Mouse (Mus musculus) kidney, postnatal 25 days (tissue): ENCODE results near the gene Fbrsl1.
A peak's percentile ranks its signal among the peaks of the same experiment; 100 is the strongest.

Experiments
- DNase-seq, 2 experiments: peaks; one replicate each; pipeline ENCODE4 v3.0.0; 2021; ENCODE audit warnings: mixed read lengths in 2 of 2

Gene Fbrsl1

DNA sequence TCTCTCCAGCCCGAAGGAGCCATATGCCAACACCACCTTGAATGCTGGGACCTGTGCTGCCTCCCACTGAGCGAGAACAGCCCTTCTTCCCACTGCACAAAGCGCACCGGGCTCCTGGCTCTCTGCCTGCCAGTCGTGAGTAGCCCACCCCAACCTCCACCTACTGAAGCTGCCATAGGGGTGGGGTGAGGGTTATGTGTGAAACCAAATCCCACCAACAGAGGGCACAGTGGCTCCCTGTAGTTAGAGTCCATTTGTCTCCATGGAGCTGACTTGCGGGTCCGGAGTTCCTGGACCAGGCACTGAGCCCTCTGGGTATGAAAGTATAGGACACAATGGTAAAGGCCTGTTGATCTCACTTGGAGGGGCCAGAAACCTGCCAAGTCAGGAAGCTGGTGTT, 93.6 kb downstream of the Fbrsl1 start:
- DNase-seq: peak in 1 of 2 experiments; percentile 72

DNA sequence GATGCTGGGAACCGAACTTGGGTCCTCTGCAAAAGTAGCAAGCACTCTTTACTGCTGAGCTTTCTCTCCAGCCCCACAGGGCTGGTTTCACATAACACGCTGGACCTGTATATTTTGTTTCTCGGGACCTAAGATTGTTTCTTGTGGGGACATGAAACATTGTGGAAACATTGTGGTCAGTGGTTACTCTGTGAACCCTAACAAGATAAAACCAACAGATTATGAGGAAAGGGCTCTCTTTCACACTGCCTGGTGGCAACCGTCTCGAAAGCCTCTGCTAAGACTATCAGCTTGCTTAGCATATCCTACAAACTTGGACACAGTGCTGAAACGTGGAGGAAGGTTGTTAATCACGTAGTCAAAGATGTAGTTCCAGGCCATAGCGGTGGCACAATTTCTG, 101.3 kb downstream of the Fbrsl1 start:
- DNase-seq: no peak

DNA sequence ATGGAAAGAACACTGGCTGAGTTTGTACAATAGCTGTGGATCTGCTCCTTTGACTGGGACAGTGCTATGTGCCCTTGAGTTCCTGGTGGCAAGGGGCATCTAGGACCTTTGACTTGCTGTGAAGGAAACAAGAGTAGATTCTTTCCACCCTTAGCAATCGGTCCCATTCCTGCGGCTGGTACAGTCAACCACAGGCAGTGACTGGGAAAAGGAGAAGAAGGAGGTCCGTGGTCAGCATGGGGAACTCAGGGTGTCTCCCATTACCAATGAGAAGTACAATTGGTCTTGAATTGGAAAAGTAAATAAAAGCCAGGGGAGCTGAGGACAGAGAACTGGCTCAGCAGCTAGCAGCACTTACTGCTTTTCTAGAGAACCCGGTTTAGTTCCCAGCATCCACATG, 102.8 kb downstream of the Fbrsl1 start:
- no peak for DNase-seq

DNA sequence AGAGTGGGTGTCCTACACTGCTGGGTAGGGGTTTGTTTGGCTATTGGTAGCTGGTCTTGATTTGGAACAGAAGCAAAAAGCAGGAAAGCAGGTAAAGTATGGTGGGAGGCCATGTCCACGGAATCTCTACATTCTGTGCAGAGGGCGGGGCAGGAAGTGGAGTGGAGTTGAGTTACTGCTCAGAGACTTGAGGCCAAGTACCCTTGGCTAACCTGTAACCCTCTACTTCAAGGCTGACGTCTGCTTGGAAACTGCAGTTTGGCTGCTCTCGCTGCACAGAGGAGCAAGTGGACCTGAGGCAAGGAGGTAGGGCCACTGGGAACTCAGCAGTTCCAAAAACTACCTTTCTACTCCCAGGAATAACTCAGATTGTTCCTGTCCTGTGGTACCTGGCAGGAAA, 103.8 kb downstream of the Fbrsl1 start, which contains the start of gene Lrcol1:
Gene Lrcol1, plus strand, starts transcription at position 207 of the 400 bp plus-strand sequence.
- DNase-seq: no peak

DNA sequence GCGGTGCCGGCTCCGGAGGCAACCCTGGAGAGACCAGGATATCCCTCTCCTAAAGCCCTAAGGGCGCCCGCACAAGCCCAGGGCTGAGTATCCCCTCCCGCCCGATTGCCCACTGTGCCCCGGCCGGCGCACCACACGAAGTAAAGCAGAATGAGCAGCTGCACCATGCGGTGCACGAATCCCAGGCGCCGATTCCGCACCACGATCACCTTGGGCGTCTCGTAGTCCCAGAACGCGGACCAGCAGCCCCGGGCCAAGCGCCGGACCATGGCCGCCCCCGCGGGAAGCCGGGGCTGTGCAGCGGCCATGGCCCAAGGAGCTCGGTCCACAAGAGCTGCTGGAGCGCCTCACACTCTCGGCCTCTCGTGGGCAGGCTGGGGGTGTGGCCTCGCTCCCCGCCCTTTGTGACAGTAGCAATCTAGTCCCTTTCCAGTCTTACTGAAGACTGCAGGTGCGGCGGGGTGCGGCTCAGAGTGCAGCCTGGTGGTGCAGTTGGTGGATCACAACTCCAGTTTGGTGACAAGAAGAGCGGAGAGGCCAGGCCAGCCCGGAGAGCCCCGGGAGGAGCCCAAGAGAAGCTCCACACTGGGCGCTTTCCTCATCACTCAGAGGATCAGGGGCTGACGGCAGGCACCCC, 105.5 kb downstream of the Fbrsl1 start, which contains the start of gene P2rx2:
Gene P2rx2, minus strand, starts transcription at position 565 of the 637 bp plus-strand sequence.
- peak; percentile 66 to 76 for DNase-seq

DNA sequence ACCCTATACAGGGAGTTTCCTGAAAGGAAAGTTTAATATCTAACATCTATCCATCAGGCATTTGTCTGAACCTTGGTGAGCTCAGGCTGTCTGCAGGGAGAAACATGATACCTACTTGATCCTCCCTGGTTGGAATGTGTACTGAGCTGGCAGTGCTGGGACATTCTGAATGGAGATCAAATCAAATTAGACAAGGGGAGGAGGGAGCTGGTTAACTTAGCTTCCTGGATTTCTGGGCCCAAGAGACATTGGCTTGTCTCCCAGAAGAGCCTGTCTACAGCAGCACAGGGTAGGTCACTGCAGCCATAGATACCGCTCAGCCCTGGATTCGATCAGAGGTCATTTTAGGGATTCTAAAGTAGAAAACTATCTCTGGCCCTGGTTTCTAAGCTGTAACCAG, 109.5 kb downstream of the Fbrsl1 start:
- no peak for DNase-seq

DNA sequence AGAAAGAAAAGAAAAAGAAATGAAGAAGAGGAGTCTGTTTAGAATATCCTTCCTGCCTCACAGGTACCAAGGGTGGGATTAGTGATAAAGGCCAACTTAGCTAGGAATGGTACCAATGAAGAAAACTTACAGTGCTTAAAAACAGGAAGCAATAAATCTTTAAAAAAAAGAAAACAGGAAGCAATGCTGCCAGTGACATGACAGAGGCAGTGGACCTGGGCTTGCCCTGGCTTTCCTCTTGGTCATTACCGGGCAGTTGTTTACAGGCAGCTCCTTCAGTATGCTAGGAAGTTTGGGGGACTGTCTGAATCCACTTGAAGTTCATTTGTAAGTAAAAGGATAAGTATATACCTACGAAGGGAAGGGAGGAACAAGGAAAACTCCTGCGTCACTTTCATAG, 117.8 kb downstream of the Fbrsl1 start:
- peak; percentile 15 to 48 for DNase-seq

DNA sequence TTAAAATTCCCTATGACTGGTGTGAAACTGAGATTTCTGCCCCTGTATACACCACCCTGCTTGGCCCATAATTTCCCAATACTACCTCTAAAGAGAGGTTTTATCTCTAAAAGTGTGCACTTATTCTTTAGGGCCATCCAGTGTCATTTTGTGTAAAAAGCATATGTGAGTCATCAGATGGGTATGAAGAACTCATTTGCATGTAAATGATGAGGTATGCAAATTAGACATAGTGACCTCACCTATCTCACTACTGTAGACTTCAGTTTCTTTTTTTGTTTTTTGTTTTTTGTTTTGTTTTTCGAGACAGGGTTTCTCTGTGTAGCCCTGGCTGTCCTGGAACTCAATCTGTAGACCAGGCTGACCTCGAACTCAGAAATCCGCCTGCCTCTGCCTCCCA, 135.2 kb downstream of the Fbrsl1 start:
- no peak for DNase-seq
